Mouse (Mus musculus): ENCODE data around the gene Ahsa1.
"Not testable (repeated sequence)": the region's sequence is repeated elsewhere in the genome, so short reads cannot be mapped to it uniquely, and the experiment has no call there.

Ahsa1 gene

GRCm38 (mm10) chr12:87281766-87282165 is 15.5 kb downstream of the Ahsa1 start:
- DNase-seq (ENCODE audit: low read depth), result no peak

GRCm38 (mm10) chr12:87282743-87283142 is 16.5 kb downstream of the Ahsa1 start:
- no peak for DNase-seq (ENCODE audit: low read depth)

DNA sequence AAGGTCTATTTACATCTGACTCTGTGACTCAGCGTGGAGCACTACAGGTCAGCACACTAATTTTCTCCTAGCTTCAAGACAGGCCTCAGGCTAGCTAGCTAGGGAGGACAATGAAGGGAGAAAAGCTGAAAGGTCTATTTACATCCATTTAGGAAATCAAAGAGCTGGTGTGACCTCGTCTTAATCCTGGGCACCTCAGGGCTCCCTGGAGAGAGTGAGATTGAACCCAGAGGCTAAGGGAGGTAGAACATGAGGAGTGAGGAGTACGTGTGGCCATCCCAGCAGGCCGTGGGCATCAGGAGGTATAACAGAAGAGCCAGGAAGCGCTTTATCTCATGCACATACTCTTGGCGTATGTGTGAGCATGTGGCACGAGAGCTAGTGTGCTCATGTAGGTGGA is 17.4 kb downstream of the Ahsa1 start:
- DNase-seq (ENCODE audit: low read depth), result peak; percentile 47

DNA sequence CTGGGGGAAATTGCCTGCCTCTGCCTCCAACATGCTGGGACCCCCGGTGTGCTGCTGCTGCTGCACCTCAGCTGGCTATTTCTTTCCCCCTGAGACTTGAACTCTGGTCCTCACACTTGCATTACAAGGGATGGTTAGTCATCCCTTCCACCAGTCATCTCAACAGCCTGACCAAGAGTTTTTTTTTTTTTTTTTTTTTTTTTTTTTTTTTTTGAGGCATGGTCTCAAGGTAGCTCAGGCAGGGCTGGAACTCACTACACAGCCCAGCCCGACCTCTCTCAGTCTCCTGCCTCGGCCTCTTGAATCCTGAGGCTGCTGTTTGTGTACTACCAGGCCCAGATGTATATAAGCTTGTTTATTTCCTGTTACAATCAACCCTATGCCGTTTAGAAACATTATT is 18.0 kb downstream of the Ahsa1 start:
- DNase-seq (ENCODE audit: low read depth), result peak; percentile 43

GRCm38 (mm10) chr12:87284726-87285125 is 18.4 kb downstream of the Ahsa1 start:
- DNase-seq (ENCODE audit: low read depth), result peak; percentile 62

- no peak for DNase-seq (ENCODE audit: low read depth)
Observed at GRCm38 (mm10) chr12:87289100-87289499, 22.8 kb downstream of the Ahsa1 start.

DNA sequence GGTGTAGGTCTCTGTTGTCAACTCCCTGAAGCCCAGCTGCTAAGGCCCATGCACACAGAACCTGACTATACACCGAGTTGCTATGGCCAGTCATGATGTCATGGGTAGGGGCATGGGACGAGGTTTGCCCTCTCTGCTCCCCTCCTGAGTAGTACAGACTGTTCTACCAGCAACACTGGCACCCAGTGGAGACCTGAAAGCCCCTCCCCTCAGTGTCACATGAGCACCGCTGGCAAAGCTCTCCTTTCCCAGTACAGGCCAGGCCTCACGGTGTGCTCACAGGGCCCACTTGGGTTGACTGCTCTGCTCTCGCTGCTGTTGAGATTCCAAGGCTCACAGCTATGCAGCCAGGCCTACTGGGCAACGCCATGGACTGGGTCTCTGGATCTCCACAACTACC is 27.7 kb downstream of the Ahsa1 start:
- DNase-seq (ENCODE audit: low read depth), result peak; percentile 35

GRCm38 (mm10) chr12:87299037-87299656 is 32.9 kb downstream of the Ahsa1 start:
- no peak for DNase-seq (ENCODE audit: low read depth)

DNA sequence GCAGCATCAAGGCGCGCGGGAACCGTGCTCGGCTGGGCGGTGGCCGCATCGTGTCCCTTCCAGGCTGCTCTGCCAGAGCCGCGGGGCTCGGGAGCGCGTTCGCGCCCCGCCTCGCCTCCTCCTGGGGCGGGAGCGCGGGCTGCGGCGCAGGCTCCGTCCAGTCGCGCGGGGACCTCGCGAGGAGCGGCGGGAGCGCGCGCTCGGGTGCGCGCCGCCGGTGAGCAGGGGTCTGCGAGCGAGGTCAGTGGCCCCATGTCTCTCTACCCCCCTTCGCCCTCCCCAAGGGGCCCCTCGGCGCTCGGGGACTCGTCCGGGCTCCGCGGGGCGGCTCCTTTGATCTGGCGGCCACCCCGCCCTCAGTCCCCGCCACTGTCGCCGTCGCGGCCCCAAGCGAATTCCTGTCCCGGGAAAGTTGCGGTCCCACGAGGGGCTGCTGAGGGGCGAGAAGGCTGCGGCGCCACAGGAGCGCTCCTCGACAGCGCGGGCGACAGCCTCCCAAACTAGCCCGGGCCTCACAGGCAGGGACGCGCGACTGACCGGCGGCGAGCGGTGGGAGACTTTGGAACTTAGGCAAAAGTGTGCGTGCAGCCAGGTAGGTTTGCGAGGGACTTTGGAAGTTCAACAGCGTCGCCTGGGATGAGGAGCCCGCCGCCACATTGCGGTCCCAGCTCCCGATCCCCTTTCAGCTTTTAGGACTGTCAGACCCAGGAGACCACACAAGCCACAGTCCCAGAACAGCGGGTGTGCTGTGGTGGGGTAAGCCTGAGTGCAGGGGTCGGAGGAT is 33.6 kb downstream of the Ahsa1 start, which contains the start of gene Ism2:
Ism2 (minus strand) TSS at position 49 of the 784 bp plus-strand sequence.
- peak; percentile 23 for DNase-seq (ENCODE audit: low read depth)

GRCm38 (mm10) chr12:87300441-87300690 is 34.1 kb downstream of the Ahsa1 start:
- no peak for DNase-seq (ENCODE audit: low read depth)

- DNase-seq (ENCODE audit: low read depth), result no peak
Observed at GRCm38 (mm10) chr12:87301189-87301588, 34.9 kb downstream of the Ahsa1 start.

DNA sequence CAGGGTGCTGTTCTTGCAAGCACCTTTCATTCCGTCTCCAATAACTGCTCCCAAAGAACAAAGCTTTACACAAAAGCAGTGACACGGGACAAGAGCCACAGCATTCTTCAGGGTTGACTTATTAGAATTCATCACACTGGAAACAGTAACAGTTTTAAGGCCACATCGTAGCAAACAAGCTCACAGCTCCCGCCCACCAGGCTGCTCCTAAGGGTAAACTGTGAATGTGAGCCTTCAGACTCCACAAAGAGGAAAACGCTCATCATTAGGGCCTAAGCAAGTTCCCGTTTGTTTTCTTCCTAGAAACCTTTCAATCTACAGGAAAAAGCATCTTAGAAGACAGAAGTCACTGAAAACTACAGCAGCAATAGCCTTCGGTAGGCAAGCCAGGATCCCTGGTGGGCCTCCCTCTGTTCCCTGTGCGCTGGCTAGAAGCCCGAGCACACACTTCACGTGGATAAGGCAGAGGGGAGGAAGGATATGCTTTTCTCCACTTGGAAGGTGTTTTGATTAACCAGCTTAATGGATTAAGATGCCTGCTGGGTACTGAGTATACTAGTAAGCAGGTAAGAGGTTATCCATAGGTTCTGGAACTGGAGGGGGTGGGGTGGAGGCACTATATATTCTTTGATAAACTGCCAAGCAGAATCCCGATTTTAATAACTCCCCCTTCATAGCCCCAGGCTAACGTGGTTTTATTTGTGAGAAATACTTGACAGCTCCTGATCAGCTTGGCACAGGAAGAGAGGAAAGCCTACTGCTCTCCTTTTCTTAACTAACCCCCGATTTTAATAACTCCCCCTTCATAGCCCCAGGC is 39.7 kb downstream of the Ahsa1 start:
- no peak for DNase-seq (ENCODE audit: low read depth)

- DNase-seq (ENCODE audit: low read depth), result not testable (repeated sequence)
Observed at GRCm38 (mm10) chr12:87306584-87306844, 40.2 kb downstream of the Ahsa1 start.

GRCm38 (mm10) chr12:87313098-87313497 is 46.8 kb downstream of the Ahsa1 start:
- DNase-seq (ENCODE audit: low read depth), result no peak

- DNase-seq (ENCODE audit: low read depth), result no peak
Observed at GRCm38 (mm10) chr12:87317951-87318350, 51.7 kb downstream of the Ahsa1 start.

- DNase-seq (ENCODE audit: low read depth), result no peak
Observed at GRCm38 (mm10) chr12:87319229-87319628, 53.0 kb downstream of the Ahsa1 start.

All from NIH3T3 (cell line).